Mouse (Mus musculus) MEL-GATA-1-ER (cell line): ENCODE results near the gene Cd38.
A peak's percentile ranks its signal among the peaks of the same experiment; 100 is the strongest.
"Not testable (repeated sequence)": the region's sequence is repeated elsewhere in the genome, so short reads cannot be mapped to it uniquely, and the experiment has no call there.

Experiments used
- DNase-seq: peaks from one replicate; pipeline ENCODE4 v3.0.0-alpha.2; 2012; ENCODE audit warnings: low read depth; ENCODE audit errors: extremely low read depth

Cd38 gene

GRCm38 (mm10) chr5:43859663-43860062 lies 8.7 kb upstream of the Cd38 start:
- peak; percentile 57 for DNase-seq

GRCm38 (mm10) chr5:43860096-43860495 lies 8.3 kb upstream of the Cd38 start:
- DNase-seq: no peak

- no peak for DNase-seq
Observed at GRCm38 (mm10) chr5:43860670-43861431, 7.5 kb upstream of the Cd38 start.

GRCm38 (mm10) chr5:43863642-43864041 lies 4.7 kb upstream of the Cd38 start:
- DNase-seq: no peak

- DNase-seq: no peak
Observed at GRCm38 (mm10) chr5:43865316-43865715, 3.0 kb upstream of the Cd38 start.

GRCm38 (mm10) chr5:43868711-43869600 lies 603 bp downstream of the Cd38 start:
- DNase-seq: peak; percentile 54

- DNase-seq: no peak
Observed at GRCm38 (mm10) chr5:43871845-43872244, 3.5 kb downstream of the Cd38 start.

- no peak for DNase-seq
Observed at GRCm38 (mm10) chr5:43872652-43873051, 4.3 kb downstream of the Cd38 start.

- DNase-seq: no peak
Observed at GRCm38 (mm10) chr5:43882034-43882433, 13.7 kb downstream of the Cd38 start.

- DNase-seq: peak; percentile 28
Observed at GRCm38 (mm10) chr5:43885060-43885820, 16.9 kb downstream of the Cd38 start.

- DNase-seq: no peak
Observed at GRCm38 (mm10) chr5:43892386-43892785, 24.0 kb downstream of the Cd38 start.

- DNase-seq: peak; percentile 48
Observed at GRCm38 (mm10) chr5:43894113-43894512, 25.8 kb downstream of the Cd38 start.

GRCm38 (mm10) chr5:43895931-43896330 lies 27.6 kb downstream of the Cd38 start:
- DNase-seq: no peak

GRCm38 (mm10) chr5:43904685-43905084 lies 36.3 kb downstream of the Cd38 start:
- no peak for DNase-seq

GRCm38 (mm10) chr5:43909213-43909612 lies 40.9 kb downstream of the Cd38 start:
- no peak for DNase-seq

GRCm38 (mm10) chr5:43910006-43910405 lies 41.7 kb downstream of the Cd38 start:
- no peak for DNase-seq

GRCm38 (mm10) chr5:43912844-43913243 lies 44.5 kb downstream of the Cd38 start, which contains the start of gene Gm7879:
Gene Gm7879 (plus strand): TSS chr5:43913144.
- DNase-seq: not testable (repeated sequence)

GRCm38 (mm10) chr5:43915261-43915886 lies 47.0 kb downstream of the Cd38 start:
- DNase-seq: no peak

GRCm38 (mm10) chr5:43921877-43922276 lies 53.5 kb downstream of the Cd38 start:
- DNase-seq: no peak

GRCm38 (mm10) chr5:43923933-43924332 lies 55.6 kb downstream of the Cd38 start:
- peak; percentile 10 for DNase-seq

- DNase-seq: no peak
Observed at GRCm38 (mm10) chr5:43927729-43928128, 59.4 kb downstream of the Cd38 start.
